Mouse (Mus musculus) layer of hippocampus, postnatal 36 days (tissue): ENCODE results near the gene Phxr2. TPM values are rescaled to one million over a fixed set of nuclear protein-coding genes. Genes with fewer than 3 reads are reported as not detected.
A peak's percentile ranks its signal among the peaks of the same experiment; 100 is the strongest.

ENCODE experiments used
- DNase-seq, 2 experiments: peaks; one replicate each; pipeline ENCODE4 v3.0.0; 2022
- total RNA-seq, 2 experiments: library from RNA; stranded (reverse); gene quantifications; 2 replicates each; pipeline ENCODE4 v1.2.3; 2021

Phxr2 gene
- total RNA-seq, 2 experiments from 2014 or later = not detected

- no peak for DNase-seq
Measured at GRCm38 (mm10) chr10:99086029-99086428, 40.1 kb downstream of the Phxr2 start.

- DNase-seq = no peak
Measured at GRCm38 (mm10) chr10:99085240-99085587, 40.9 kb downstream of the Phxr2 start.

GRCm38 (mm10) chr10:99084397-99085239 is 41.5 kb downstream of the Phxr2 start:
- DNase-seq = peak; percentile 82 to 83

GRCm38 (mm10) chr10:99083431-99084003 is 42.6 kb downstream of the Phxr2 start:
- no peak for DNase-seq

GRCm38 (mm10) chr10:99081569-99081990 is 44.5 kb downstream of the Phxr2 start:
- no peak for DNase-seq

GRCm38 (mm10) chr10:99078621-99079020 is 47.5 kb downstream of the Phxr2 start:
- no peak for DNase-seq

- DNase-seq = peak in 1 of 2 experiments; percentile 25
Measured at GRCm38 (mm10) chr10:99076113-99076895, 49.8 kb downstream of the Phxr2 start.

Other genes starting within 250 kb of the Phxr2 start
- 1,000 to 10,000 TPM; 1,023 to 1,033 TPM for gene Atp2b1, start 211.9 kb downstream of the Phxr2 start, total RNA-seq
- gene Poc1b, start 19.3 kb downstream of the Phxr2 start, total RNA-seq = 1 to 10 TPM; 6.9 to 9.0 TPM
- 1 to 10 TPM; 3.6 to 4.0 TPM for gene Galnt4, start 18.2 kb downstream of the Phxr2 start, total RNA-seq
- 10 to 100 TPM; 83.1 to 84.7 TPM for gene Dusp6, start 136.9 kb upstream of the Phxr2 start, total RNA-seq